Mouse (Mus musculus) cerebellum, adult 9-11 months (tissue): ENCODE results near the gene Rxfp3.
A peak's percentile ranks its signal among the peaks of the same experiment; 100 is the strongest.

ENCODE experiments used
- DNase-seq: peaks from one replicate; pipeline ENCODE4 v3.0.0; 2022

Rxfp3 gene

DNA sequence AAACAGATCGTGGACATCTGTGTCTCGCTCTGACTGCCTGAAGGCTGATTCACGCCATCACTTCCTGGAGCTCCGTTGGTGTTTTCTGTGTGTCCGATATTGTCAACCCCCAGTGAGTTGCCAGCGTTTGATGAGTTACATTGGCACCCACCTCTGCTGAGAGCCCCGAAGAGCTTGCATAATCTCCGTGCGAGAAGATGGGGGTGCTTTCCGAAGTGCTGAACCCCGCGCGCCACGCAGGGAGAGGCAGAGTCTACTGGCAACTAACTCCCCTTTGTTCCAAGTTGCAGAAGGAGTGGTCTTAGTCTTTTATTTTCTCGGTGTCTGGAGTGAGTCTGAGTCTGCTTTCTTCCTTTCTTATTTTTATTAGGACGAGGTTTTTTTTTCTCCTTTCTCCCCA lies at the start of gene Rxfp3:
Rxfp3 (minus strand) TSS at position 281 of the 400 bp plus-strand sequence.
- DNase-seq = no peak

DNA sequence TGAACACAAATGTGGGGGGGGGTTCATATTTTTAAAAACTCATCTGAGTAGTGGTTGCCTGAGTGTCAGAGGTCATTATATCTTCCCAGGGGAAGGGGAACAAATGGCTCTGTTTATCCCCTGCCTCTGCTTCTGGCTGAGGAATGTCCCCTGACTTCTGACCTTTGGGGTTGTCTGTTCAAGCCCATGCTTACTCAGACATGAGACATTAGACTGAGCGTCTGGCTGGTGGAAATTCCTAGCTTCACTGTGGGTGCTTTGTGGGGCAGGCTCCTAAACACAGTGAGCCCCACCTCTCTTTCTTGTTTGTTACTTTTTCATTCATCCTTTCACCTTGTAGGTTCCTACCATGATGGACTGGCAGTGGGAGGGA lies 47.2 kb upstream of the Rxfp3 start:
- no peak for DNase-seq

DNA sequence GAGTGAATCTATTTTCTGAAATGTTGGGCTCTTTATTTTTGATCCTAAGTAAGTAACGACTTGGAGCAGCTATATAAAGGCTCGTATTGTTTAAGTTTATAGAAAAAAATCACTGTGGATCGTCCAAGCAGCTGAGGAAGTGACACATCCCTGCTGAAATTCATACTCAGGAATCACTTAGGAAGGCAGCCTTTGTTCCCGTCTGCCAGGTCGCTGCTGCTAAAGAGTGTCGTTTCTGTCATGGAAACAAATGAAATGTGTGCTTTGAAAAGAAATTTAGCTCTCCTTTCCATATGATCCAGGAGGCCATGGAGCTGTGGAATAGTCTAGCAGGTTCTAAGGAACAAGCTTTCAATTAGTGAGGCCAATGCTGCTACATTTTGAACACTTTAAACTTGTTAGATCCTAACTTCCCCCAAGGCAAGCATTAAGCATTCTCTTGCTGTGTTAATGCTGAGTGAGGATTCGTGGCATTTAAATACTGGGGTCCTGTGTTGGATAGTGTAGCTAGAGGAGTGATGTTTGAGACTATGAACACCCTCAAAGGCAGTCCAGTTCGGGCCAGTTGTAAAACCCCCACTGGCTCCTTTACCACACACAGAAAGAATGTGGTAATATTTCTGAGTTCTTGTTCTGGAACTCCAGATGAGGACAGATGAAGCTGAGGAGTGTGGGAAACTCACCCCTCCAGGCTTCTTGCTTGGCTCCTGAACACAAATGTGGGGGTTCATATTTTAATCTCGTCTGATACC lies 46.6 kb upstream of the Rxfp3 start:
- DNase-seq = no peak

DNA sequence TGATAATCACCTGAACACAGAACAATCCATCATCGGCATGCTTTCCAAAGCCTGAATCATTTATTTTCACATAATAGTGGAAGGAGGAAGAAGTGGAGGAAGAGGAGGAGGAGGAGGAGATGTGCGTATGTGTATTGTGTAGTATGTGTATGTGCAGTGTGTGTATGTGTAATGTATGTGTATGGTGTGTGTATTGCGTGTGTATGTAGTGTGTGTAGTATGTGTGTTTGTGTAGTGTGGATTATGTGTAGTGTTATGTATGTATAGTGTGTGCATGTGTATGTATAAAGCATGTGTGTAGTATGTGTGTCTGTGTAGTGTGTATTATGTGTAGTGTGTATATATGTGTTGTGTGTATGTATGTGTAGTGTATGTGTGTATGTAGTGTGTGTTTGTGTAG lies 45.9 kb upstream of the Rxfp3 start:
- DNase-seq = no peak

DNA sequence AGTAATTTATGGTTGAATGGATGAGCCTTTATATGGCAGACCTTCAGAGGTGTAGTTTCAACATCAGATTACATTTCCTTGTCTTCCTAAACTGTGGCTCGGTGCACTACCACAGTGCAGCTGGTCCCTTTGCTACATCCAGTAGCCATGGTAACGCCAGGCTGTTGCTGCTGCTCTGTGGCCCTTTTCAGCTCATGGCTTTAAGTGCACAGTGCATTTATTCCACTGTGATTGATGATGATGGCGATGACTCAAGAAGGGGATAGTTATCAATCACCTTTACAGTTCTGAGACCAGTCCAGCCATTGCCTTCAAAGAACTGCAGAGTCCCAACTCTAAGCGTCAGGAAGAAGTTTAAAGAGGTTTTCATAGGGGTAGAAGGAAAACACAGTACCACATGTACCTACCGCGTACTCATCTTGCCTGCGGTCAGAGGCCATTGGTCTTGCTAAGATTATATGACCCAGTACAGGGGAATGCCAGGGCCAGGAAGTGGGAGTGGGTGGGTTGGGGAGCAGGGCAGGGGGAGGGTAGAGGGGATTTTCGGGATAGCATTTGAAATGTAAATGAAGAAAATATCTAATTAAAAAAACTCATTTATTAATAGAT lies 45.3 kb upstream of the Rxfp3 start:
- no peak for DNase-seq

DNA sequence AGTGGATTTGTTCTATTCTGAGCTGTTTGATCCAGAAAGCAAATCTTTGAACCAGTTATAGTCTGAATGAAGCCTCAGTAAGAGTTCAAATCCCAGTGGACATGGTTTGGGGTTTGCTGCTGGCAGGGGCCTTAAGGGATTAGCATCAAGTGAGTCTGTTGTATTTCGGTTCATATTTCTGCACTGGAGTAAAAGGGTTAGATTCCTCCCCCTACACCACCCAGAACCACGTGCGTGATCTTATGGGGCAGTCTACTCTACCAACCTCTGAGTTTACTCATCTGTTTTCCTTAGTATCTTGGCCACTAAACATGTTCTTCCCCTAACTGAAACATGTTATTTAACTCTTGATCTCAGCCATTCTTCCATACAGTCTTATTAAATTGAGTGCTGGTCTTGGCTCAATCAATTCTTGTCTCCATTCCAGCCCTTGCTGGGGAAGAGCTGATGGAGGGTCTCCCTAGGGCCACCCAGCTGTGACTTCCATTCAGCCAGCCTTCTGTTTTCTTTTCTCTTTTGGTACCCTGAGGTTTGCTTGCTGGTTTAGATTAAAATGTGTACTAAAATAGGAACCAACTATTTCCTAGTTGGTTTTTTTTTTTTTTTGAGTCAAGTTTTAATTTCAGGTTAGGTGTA lies 38.1 kb upstream of the Rxfp3 start:
- no peak for DNase-seq

DNA sequence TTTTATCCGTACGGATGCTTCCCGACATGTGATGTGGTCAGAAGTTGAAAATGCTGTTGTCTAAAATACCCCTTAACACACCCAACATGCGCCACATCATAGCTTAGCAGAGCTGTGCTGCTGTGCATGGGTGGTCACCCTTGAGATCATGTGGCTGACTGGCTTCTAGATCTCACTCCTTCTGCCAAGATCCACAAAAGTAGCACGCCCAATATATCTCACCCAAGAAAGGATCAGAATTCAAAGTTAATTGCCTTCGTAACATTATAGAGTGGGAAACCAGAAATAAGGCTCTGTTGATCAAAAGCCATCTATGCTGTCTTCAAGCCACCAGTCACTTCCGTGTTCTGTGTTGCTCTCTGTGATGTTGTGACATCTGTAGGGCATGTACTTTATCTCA lies 30.1 kb upstream of the Rxfp3 start:
- DNase-seq = no peak

DNA sequence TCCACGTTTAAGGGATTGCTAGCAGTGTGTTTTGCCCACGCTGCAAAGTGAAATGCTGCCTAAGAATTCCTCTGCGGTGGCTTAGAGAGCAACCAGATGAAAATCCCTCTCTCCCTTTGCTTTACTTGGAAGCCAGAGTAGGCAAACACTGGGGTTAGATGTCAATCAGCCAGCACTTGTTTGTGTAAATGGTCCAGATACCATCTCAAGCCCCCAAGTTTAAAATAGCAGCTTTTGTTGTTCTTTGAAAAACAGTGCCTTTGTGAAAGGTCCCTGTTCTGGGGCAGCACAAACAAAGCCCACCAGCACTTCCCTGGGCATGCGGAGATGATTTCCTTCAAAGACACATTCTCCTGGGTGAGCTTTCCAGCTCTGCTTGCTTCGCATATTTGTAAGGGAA lies 28.5 kb upstream of the Rxfp3 start:
- no peak for DNase-seq

DNA sequence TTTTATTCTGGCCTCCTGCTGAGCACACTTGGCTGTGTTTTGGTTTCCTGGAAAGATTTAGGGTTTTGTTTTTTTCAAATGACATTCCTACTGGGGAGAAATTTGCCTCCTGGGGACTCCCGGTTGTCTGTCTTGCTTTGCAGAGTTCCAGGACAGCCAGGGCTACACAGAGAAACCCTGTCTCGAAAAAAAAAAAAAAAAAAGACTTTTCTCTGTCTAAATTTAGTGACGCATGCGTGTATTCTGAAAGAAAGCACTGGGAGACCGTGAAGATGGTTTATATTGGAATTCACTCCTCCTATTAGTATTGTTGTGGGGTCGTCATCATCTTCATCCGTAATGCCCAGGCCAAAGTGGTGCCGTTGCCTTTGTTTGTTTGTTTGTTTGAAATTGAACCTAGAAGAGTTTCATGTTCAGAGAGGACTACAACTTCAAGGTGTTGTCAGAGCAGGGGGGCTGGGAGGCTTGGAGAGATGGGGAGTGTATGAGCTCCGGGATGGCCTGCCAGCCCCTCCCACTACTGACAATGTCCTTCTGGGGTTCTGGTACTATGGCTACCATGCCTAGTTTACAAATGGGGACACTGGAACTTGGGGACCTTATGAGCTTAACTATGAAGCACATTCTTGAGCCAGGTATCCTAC lies 27.9 kb upstream of the Rxfp3 start:
- no peak for DNase-seq

DNA sequence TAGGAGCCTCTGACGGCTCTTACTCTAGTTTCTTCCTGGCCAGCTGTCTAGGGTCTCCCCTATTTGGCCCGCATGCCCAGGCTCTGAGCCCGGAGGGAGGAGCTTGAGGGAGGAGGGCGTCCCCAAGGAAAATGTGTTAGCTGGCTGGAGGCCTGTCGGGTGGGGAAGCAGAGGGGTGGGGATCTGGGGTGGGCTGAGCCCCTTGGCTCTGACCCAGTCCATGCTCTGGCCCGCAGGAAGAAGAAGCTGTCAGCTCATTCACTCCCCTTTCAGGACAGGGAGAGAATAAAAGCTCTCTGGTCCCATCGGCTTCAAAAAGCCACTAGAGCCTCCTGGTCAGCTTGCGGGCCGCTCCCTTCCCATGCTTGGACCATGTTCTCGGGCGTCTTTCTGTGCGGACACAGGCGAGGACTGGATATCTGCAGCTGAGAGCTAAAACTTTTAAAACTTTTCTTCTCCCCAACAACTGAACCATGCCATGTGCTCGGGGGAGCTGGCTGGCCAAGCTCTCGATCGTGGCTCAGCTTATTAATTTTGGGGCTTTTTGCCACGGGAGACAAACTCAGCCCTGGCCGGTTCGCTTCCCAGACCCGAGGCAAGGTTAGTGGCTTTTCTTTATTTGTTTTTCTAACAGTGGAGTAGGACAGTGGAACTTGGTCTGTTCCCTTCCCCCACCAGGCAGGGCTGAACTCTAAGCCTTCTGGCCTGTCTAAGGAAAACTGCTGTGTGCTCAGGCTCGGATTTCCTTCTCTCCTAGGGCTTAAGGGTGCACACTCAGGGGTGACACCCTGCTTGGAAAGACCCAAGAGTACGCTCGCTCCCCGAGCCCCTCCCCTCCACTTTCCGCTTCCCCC lies 27.0 kb upstream of the Rxfp3 start, which contains the start of gene Adamts12:
Adamts12 (plus strand) TSS at position 233 of the 854 bp plus-strand sequence.
- DNase-seq = no peak

DNA sequence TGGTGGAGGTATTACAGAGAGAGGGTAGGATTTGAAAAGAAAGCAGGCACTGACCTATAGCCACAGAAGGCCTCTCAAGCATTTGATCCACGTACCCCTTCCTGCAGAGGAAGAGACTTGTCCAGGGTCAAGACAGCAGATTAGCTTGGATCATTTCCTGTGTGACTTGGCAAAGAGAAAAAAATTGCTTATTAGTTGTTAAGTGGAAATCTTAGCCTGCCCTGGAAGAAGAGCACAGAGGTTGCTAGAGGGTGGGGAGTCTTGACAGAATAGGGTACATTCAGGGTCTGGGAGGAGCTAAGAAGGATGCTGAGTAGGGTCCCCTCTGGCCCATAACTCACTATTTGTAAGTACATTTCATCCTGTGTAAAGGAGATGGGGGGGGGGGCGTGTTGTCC lies 26.4 kb upstream of the Rxfp3 start:
- DNase-seq = no peak

DNA sequence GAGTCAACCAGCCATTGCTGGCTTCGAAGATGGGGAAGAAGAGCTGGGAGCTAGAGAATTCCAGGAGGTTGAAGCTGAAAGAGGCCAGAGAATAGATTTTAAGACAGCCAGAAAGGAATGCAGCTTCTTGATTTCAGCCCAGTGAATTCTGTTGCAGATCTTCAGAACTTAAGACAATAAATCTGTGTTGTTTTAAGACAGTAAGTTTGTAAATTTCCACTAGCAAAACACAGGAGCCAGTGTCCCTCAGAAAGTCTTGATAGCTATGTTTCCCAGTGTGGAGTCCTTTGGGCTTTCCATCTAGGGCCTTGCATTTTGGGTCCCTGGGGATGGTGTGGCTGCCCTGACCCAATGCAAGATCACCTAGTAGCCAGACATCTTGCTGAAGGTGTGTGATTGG lies 25.1 kb upstream of the Rxfp3 start:
- DNase-seq = no peak

DNA sequence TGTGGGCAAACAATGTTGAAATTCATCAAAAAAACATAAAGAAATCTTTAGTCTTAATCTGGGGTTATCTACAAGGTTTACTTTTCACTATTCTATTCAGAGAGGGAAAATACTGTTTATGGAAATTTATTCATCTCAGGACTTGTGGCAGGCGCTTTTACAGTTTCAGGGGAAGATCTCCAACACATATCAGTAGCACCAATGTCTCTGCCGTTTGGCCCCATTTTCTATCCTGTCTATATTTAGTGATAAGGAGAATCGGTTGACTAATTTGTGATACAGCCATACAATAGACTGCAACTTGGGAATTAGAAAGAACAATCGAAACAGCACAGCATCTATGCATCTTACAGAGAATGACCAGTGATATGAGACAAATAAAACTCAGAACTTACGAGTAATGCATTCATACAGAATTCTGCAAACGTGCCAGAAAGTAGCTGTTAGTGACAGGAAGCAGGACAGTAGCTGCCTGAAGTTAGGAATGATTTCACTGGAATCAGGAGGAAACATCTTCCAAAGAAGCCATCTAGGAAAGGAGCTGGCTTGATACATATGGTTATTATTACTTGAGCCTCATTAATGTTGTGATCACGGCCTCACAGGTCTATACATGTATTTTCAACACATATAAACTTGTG lies 16.8 kb upstream of the Rxfp3 start:
- DNase-seq = no peak

DNA sequence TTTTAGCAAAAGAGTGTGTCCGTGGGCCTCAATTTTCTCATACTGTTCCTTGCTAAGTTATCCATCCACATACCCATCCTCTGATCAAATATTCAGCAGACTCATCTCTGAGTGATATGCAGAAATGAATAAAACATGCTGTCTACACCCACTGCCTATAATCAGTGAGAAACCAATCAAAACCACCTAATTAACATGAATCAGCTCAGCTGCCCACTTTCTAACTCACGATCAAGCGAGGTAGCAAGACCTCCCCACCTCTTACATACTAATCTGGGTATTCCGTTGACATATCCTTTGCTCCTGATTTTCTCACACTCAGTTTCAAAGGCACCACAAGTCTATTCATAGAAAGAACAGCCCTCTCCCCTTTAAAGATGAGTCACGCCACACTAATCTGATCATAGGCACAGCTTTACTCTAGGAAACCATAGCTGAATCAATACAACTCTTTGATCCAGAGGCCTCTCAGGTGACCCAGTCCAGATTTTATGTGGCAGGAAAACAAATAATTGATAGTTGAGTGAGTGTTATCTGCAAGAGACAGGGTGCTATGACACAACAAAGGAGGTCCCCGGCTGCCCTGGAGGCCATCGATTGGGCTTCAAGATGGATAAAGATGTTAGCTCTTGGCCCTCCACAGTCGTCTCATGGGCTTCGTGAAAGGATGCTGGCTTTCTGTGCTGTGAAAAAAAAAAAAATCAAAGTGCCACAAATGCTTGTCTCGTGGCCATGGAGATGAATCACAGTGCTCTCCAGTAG lies 16.1 kb upstream of the Rxfp3 start:
- DNase-seq = no peak

DNA sequence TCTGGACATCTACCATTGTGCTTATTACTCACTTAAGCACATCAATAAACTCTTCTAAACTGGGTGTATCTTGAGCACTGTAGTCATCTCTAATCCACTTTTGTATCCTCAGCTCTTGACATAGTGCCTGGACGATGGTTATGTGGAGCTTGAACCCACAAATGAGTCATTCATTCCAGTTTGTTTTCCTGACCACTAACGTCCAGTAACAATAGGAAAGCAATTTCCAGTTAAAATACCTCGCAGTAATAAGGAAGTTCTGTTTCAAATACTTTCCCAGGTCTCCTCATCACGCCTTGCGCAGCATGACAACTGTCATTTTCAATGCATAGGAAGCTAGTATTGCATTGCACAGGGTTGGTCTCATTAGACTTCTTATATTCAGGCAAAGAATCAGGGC lies 5.0 kb upstream of the Rxfp3 start:
- DNase-seq = no peak

DNA sequence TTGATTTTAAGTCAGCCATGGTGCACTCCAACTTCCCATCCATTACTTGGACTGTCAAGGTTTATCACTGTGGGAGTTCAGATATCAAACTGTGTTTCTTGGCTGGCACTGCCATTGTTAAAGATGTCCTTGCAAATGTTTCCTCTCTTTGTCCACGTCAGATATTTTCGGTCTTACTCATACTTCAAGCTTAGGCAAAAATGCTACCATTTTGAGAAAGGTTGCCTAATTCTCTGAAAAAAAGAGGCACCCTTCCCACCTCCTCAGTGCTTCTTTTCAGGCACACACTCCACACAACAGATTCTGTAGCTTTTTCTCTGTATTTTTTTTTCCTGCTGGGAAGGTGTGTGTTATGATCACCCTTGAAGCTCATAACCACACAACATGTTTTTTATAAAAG lies 3.4 kb upstream of the Rxfp3 start:
- no peak for DNase-seq

DNA sequence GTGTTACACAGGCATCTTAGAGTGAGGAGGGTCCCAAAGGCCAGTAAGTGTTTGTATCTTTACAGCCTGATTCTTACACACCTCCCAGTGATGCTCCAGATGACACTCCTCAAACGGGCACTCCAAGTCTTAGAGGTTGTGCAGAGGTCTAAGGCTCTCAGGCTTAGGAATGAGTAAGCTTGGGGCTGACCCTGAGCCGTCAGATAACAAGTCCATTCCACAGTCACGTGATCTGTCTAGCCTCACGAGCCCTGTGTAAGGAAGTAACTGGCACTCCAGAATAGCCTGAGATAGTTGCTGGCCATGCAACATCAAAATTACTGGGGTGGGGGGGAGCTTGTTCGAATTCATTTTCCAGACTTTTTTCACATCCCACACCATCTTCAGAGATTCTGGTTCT lies 2.3 kb upstream of the Rxfp3 start:
- no peak for DNase-seq

DNA sequence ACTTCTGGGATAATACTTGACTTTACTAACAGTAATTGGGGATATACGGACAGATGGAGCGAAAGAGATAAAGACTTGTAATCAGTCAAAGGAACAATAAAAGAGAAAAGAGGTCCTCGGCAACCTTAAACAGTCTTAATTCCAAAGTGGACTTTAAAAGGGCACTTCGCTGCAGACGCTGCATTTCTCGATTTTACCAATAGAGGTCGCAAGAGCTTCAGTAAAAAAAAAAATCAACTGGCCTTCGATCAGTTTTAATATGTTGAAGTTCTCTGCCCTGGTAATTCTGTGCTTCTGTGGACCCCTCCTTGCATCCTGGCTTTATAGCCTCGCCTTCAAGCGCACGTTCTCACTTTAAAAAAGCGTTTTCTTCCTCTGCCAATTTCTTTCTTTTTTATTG lies 685 bp upstream of the Rxfp3 start:
- peak; percentile 6 for DNase-seq

DNA sequence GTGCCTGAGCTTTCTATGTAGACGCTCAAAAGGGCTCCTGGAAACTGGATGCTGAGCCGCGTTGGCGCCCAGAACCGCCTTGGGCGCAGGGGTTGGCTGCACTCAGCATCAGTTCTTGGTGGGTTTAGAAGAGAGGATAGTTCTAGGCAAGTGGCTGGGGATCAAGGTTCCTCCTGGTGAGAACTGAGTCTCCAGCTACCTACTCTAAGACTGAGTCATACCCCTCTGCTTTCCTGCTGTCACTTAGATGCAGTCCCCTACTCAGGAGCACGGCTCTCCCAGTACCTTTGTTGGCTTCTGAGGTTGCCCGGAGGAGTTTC lies 455 bp downstream of the Rxfp3 start:
- DNase-seq = no peak

DNA sequence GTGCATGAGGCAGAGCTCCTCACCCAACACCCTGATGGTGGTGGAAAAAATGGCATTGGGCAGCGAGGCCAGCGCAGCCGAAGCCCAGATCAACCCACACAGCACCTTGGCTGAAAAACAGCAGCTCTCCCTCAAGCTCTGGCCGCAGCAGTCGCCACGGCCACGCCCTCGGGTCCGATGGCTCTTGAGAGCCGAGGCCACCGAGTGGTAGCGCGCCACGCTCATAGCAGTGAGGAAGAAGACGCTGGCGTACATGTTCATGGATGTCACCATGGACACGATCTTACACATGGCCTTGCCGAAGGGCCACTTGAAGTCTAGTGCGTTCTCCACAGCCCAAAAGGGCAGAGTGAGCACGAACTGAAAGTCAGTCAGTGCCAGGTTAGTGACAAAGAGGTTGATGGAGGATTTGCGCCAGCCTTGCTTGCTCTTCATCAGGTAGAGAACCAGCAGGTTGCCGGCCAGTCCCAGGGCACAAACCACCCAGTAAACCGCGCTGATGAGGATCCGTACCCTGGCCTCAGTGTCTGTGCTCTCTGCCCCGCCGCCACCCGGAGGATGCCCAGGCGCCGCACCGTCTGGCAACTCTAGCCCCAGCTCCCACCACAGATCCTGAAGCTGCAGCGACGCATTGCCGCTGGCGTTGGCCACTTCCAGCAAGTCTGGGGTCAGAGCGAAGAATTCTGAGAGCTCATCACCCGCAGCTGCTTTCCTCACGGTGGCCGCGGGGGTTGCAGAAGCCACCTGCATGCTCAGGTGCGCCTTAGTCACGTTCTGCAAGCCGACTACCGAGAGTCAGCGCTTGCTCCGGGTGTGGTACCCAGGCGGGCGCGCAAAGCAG lies 1.0 kb downstream of the Rxfp3 start:
- no peak for DNase-seq

DNA sequence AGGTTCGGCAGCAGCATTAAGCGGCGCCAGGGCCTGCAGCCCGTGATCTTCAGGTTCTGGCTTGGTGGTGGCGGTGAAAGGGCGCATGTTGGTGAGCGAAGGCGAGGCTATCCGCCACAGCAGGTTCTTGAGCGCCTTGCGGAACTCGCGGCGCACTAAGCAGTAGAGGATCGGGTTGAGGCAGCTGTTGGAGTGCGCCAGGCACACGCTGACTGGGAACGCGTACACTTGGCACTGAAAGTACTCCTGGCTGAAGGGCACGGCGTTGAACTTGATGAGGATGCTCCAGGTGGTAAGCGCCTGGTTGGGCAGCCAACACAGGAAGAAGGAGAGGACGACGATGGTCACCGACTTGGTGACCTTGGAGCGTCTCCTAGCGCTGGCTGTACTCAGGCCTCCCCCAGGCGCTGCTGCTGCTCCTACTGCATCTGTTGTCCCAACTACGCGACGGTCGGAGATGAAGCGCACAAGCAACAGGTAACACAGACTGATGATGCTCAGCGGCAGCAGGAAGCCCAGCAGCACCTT lies 1.8 kb downstream of the Rxfp3 start:
- no peak for DNase-seq
